Mouse (Mus musculus) thymus, postnatal 4 days (tissue): Measurements from ENCODE around the gene Uqcrc2.

Experiments
- DNase-seq: peaks from one replicate; pipeline ENCODE4 v3.0.0; 2021

Gene Uqcrc2

DNA sequence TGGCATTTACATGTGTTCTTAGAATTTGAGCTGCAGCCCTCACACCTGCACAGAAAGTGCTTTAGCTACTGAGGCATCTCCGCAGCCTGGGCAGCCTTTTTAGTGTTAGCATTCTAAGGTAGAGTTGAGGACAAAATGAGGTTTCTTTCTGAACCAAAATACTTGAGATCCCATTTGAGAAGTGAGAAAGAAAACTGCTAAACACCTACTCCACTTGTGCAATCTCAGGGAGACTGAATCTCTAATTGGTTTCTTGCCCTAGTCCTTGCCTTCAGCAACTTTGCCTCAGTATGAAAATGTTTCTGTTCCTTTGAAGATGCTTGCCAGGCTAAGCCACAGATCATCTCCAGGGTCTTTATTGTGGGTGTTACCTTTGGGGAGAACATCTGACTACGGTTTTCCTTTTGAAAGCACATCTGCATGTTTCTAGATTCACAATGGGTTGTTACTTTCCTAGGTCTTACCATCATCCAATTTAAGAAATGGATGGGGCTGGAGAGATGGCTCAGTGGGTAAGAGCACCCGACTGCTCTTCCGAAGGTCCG lies 58.9 kb downstream of the Uqcrc2 start:
- no peak for DNase-seq

DNA sequence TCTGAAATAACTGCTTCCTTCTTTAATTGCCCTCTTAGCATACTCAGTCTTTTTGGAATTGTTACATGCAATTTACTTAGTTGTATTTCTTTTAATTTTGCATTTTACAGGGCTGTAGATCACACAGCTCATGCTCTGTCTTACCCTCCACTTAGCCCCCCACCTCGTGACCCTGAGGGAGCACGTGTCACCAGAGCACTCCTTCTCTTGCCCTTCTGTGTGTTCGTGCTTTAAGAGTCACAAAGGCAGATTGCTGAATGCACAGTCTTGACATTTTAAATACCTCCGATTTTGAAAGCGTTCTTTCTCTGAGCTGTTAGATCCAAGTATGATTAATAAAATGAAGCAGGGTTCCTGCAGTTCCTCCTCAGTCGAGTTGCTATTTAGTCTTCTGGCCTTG lies 60.2 kb downstream of the Uqcrc2 start:
- DNase-seq = no peak

DNA sequence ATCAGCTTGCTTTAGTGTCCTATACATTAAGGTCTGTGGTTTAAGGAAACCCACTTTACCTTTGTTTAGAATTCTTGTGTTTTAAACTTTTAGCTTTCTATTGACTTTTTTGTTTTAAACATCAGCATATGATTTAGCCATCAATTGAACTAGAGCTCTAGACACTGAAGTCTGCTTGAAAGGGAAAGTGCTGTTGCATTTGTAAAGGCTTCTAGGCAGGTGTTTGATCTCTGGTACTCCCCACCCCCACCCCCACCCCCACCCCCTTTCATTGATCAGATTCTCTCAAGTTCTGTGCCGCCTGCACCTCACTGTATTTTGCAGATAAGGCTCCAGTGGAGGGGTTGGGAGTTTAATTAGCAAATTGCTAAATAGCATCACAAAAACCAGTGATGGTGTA lies 60.7 kb downstream of the Uqcrc2 start:
- DNase-seq = no peak

- DNase-seq = no peak
Measured at GRCm38 (mm10) chr7:120696331-120696730, 61.4 kb downstream of the Uqcrc2 start.

DNA sequence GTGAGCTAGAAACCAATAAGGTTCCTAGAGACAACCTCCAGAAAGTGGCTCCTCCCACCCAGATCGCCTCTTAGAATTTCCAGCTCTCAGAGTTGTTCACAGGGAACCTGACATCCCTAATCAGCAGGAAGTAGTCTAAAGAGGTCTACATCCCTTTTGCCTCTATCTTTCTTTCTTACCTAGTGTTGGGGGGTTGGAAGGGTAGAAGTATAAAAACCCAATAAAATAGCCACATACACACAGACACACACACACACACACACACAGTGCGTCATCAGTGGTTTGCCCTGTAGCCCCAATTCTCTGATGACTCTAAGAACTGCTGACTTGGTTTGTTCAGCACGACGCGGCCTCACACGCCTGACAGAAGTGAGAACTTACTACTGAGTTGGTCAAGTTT lies 64.6 kb downstream of the Uqcrc2 start:
- no peak for DNase-seq

DNA sequence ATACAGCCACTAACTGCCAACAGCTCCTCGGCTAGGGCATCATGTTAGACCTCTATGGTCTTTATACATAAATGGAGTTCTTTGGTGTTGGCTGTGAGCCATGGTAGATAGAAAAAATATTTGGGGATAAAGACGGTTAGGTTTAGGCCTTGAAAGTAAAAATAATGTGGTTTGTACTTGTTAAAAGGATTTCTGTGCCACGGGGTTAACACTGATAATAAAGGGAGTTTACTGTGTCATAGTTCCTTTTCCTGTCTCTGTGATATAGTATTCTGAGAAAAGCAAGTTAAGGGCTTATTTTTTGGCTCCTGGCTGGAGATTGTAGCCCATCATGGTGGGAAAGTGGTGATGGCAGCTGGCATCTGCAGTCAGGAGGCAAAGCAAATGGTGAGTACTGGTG lies 68.9 kb downstream of the Uqcrc2 start:
- DNase-seq = no peak
